Mouse (Mus musculus): ENCODE data around the gene Smpd2.

GRCm38 (mm10) chr10:41450780-41451522 is 39.2 kb downstream of the Smpd2 start:
- no peak for TF ChIP-seq CTCF (conservative IDR thresholded peaks at IDR 0.05; ENCODE audit: low read length)
- no peak for TF ChIP-seq POU5F1 (IDR thresholded peaks at IDR 0.05; ENCODE audit: borderline replicate concordance, low read length)
